Mouse (Mus musculus): Measurements from ENCODE around the gene Nhlrc4. TPM values are rescaled to one million over a fixed set of nuclear protein-coding genes. Genes with fewer than 3 reads are reported as not detected.

Gene Nhlrc4
- total and polyA plus RNA-seq, 2 experiments from 2014 or later: 0.35 to 0.60 TPM

DNA sequence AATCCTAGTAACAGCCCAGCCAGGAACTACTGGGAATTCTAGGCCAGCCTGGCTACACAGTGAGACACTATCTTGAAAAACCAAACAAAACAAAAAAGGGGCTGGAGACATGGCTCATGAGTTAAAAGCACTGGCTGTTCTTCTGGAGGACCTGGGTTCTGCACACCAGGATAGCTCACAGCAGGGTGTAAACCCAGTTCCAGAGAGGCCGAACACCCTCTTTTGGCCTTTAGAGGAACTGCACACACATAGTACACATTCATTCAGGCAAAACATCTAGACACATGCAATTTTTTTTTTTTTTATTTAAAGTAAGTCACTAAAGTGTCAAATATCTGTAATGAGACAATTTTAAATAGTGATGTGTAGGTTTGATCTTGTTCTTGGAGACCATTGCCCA, 44.6 kb downstream of the Nhlrc4 start:
- H3K4me1 ChIP-seq (ENCODE audit: insufficient read depth, low read length): no peaks in the 10 kb centered on the region
- no peak overlapping the region for H3K4me3 ChIP-seq (ENCODE audit: low read depth, low read length)
- no peak overlapping the region for H3K4me2 ChIP-seq (ENCODE audit: low read depth, low read length, poor library complexity, severe bottlenecking)
- DNase-seq (ENCODE audit: low spot score): no peak
- H3K27ac ChIP-seq (ENCODE audit: low read depth, low read length): no peak overlapping the region
- no peaks in the 10 kb centered on the region for H3K9me3 ChIP-seq (ENCODE audit: low read length)
- ATAC-seq (ENCODE audit: low FRiP score): no peak
- no peaks in the 10 kb centered on the region for H3K27me3 ChIP-seq (ENCODE audit: insufficient read depth, low read length)
- peak; percentile 10; the same call in 1 of the 2 replicates for TF ChIP-seq CTCF (IDR thresholded peaks at IDR 0.05)
- H3K9ac ChIP-seq (replicated peaks; ENCODE audit: low read length, poor library complexity, severe bottlenecking): no peak overlapping the region
- 96% methylated on average over 1 of the region's 1 CpGs for WGBS
- no peaks in the 10 kb centered on the region for H3K36me3 ChIP-seq (ENCODE audit: insufficient read depth, low read length)

DNA sequence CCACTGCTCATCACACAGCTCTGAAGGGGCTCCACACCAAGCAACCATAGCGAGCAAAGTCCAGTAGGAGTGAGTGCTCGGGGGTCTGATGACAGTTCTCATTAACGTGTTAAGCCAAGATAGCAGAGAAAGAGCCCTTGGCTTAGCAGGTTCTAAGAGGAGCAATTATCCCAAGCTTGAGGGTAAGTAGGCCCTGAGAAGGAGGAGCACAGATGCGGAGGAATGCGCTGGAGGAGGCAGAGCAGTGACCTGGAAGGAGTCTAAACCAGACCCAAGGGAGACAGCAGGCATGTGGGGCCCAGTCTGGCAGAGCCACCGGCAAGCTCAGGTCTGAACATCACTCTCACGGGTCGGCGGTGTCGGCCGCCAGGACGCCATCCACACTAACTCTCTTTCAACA, 48.9 kb downstream of the Nhlrc4 start:
- no peak overlapping the region for H3K27ac ChIP-seq (ENCODE audit: low read depth, low read length)
- no peak for TF ChIP-seq CTCF (IDR thresholded peaks at IDR 0.05)

DNA sequence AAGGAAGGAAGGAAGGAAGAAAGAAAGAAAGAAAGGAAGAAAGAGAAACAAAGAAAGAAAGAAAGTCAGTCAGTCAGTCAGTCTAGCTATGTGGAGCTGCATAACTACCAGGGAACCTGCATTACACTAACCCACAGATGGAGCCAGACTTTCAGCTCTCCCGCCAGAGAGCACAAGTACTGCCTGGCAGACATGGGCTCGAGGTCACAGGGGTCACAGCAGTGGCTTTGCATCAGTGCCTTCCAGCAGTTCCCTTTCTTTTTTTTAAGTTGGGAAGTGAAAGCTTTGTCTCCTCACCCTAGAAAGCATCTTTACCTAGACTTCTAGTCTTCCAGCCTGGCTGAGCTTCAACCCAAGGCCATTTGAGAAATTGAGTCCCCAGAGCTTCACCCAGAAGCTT, 49.3 kb downstream of the Nhlrc4 start:
- whole genome bisulfite sequencing: 13% methylated on average over 2 of the region's 2 CpGs
- no peaks in the 10 kb centered on the region for H3K27me3 ChIP-seq (ENCODE audit: insufficient read depth, low read length)
- no peaks in the 10 kb centered on the region for H3K36me3 ChIP-seq (ENCODE audit: insufficient read depth, low read length)
- H3K27ac ChIP-seq (ENCODE audit: low read depth, low read length): no peak overlapping the region
- no peak for TF ChIP-seq CTCF (IDR thresholded peaks at IDR 0.05)
- ATAC-seq (ENCODE audit: low FRiP score) (no peak), DNase-seq (ENCODE audit: low spot score) (no peak)
- no peaks in the 10 kb centered on the region for H3K4me1 ChIP-seq (ENCODE audit: insufficient read depth, low read length)
- H3K4me2 ChIP-seq (ENCODE audit: low read depth, low read length, poor library complexity, severe bottlenecking): no peak overlapping the region
- H3K9ac ChIP-seq (replicated peaks; ENCODE audit: low read length, poor library complexity, severe bottlenecking): no peak overlapping the region
- no peaks in the 10 kb centered on the region for H3K9me3 ChIP-seq (ENCODE audit: low read length)
- H3K4me3 ChIP-seq (ENCODE audit: low read depth, low read length): no peak overlapping the region

More for the DNA sequence above, 48.9 kb downstream of the Nhlrc4 start:
- ATAC-seq (ENCODE audit: low FRiP score): no peak
- no peak overlapping the region for H3K4me2 ChIP-seq (ENCODE audit: low read depth, low read length, poor library complexity, severe bottlenecking)
- no peaks in the 10 kb centered on the region for H3K36me3 ChIP-seq (ENCODE audit: insufficient read depth, low read length)
- H3K27me3 ChIP-seq (ENCODE audit: insufficient read depth, low read length): no peaks in the 10 kb centered on the region
- no peaks in the 10 kb centered on the region for H3K4me1 ChIP-seq (ENCODE audit: insufficient read depth, low read length)
- H3K4me3 ChIP-seq (ENCODE audit: low read depth, low read length): no peak overlapping the region
- WGBS: 55% methylated on average over 12 of the region's 12 CpGs
- no peak for DNase-seq (ENCODE audit: low spot score)
- no peak overlapping the region for H3K9ac ChIP-seq (replicated peaks; ENCODE audit: low read length, poor library complexity, severe bottlenecking)
- H3K9me3 ChIP-seq (ENCODE audit: low read length): no peaks in the 10 kb centered on the region

DNA sequence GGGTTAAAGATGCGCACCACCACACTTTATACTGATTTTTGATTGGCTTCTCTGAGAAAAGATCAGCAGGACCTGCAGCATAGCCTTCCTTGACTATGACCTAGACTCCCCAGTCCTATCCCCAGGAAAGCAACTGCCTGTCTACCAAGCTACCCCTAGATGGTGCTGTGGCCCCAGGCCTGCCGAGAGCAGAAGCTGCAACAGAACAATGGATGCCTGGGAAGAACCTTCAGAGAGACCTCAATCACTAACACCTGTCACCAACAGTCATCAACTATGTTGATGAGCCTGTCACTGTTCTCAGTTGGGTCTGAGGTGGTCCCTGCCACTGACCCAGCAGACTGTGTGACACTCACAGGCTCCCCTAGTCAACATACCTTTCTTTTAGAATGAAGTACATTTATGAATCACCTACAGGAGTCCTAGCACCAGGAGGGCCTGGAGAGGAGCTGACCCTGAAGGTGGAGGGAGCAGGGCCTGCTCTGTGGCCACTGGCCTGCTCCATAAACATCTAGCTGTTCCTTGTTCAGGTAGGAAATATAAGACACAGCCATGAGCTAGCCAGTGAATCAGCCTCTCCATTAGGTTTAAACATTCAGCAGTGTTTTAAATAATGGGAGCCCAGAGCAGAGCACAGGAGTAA, 50.7 kb downstream of the Nhlrc4 start:
- no peaks in the 10 kb centered on the region for H3K9me3 ChIP-seq (ENCODE audit: low read length)
- H3K9ac ChIP-seq (replicated peaks; ENCODE audit: low read length, poor library complexity, severe bottlenecking): no peak overlapping the region
- H3K36me3 ChIP-seq (ENCODE audit: insufficient read depth, low read length): no peaks in the 10 kb centered on the region
- no peaks in the 10 kb centered on the region for H3K4me1 ChIP-seq (ENCODE audit: insufficient read depth, low read length)
- peak; percentile 82 for DNase-seq (ENCODE audit: low spot score)
- no peak overlapping the region for H3K4me2 ChIP-seq (ENCODE audit: low read depth, low read length, poor library complexity, severe bottlenecking)
- peak; percentile 72; the same call in 1 of the 2 replicates for ATAC-seq (ENCODE audit: low FRiP score)
- H3K27me3 ChIP-seq (ENCODE audit: insufficient read depth, low read length): no peaks in the 10 kb centered on the region
- H3K4me3 ChIP-seq (ENCODE audit: low read depth, low read length): no peak overlapping the region
- WGBS: 37% methylated on average over 2 of the region's 2 CpGs
- peak; percentile 94 for TF ChIP-seq CTCF (IDR thresholded peaks at IDR 0.05)
- peak overlapping the region; percentile 19; the same call in 1 of the 2 replicates for H3K27ac ChIP-seq (ENCODE audit: low read depth, low read length)

Other genes starting within 250 kb of the Nhlrc4 start
Only the 30 nearest of the 32 such genes appear.
- gene Rpusd1, start 217.3 kb downstream of the Nhlrc4 start, total RNA-seq (2014; rRNA removed): 8.0 and 10.5 TPM in 2 replicates
- 26.7 and 33.3 TPM in 2 replicates for gene Rpusd1, start 217.3 kb downstream of the Nhlrc4 start, polyA plus RNA-seq (2015; fragmentation: Nextera tagmentation; extraction: Ambion mirVana)
- gene Mslnl, start 208.9 kb downstream of the Nhlrc4 start, total RNA-seq (2014; rRNA removed): not detected in 2 replicates
- gene Mslnl, start 208.9 kb downstream of the Nhlrc4 start, polyA plus RNA-seq (2015; fragmentation: Nextera tagmentation; extraction: Ambion mirVana): not detected in 2 replicates
- 0.52 and 1.6 TPM in 2 replicates for gene Msln, start 190.6 kb downstream of the Nhlrc4 start, total RNA-seq (2014; rRNA removed)
- 2.2 and 3.6 TPM in 2 replicates for gene Msln, start 190.6 kb downstream of the Nhlrc4 start, polyA plus RNA-seq (2015; fragmentation: Nextera tagmentation; extraction: Ambion mirVana)
- 25.2 and 27.3 TPM in 2 replicates for gene Narfl, start 171.2 kb downstream of the Nhlrc4 start, total RNA-seq (2014; rRNA removed)
- 25.1 and 27.2 TPM in 2 replicates for gene Narfl, start 171.2 kb downstream of the Nhlrc4 start, polyA plus RNA-seq (2015; fragmentation: Nextera tagmentation; extraction: Ambion mirVana)
- gene Haghl, start 159.3 kb downstream of the Nhlrc4 start, total RNA-seq (2014; rRNA removed): 149 and 156 TPM in 2 replicates
- gene Haghl, start 159.3 kb downstream of the Nhlrc4 start, polyA plus RNA-seq (2015; fragmentation: Nextera tagmentation; extraction: Ambion mirVana): 206 and 228 TPM in 2 replicates
- 0.44 TPM in 1 of 2 replicates, not detected in the other for gene Ccdc78, start 158.4 kb downstream of the Nhlrc4 start, total RNA-seq (2014; rRNA removed)
- gene Ccdc78, start 158.4 kb downstream of the Nhlrc4 start, polyA plus RNA-seq (2015; fragmentation: Nextera tagmentation; extraction: Ambion mirVana): 0.39 and 0.65 TPM in 2 replicates
- gene Fam173a, start 152.1 kb downstream of the Nhlrc4 start, total RNA-seq (2014; rRNA removed): 65.8 and 74.2 TPM in 2 replicates
- 106 and 116 TPM in 2 replicates for gene Fam173a, start 152.1 kb downstream of the Nhlrc4 start, polyA plus RNA-seq (2015; fragmentation: Nextera tagmentation; extraction: Ambion mirVana)
- not detected in 2 replicates for gene AC134908.4, start 149.3 kb downstream of the Nhlrc4 start, total RNA-seq (2014; rRNA removed)
- gene AC134908.4, start 149.3 kb downstream of the Nhlrc4 start, polyA plus RNA-seq (2015; fragmentation: Nextera tagmentation; extraction: Ambion mirVana): 0.89 TPM in 1 of 2 replicates, not detected in the other
- 155 and 236 TPM in 2 replicates for gene Metrn, start 147.8 kb downstream of the Nhlrc4 start, total RNA-seq (2014; rRNA removed)
- 50.0 and 54.3 TPM in 2 replicates for gene Metrn, start 147.8 kb downstream of the Nhlrc4 start, polyA plus RNA-seq (2015; fragmentation: Nextera tagmentation; extraction: Ambion mirVana)
- 140 and 154 TPM in 2 replicates for gene Fbxl16, start 135.9 kb downstream of the Nhlrc4 start, total RNA-seq (2014; rRNA removed)
- 43.1 and 51.7 TPM in 2 replicates for gene Fbxl16, start 135.9 kb downstream of the Nhlrc4 start, polyA plus RNA-seq (2015; fragmentation: Nextera tagmentation; extraction: Ambion mirVana)
- gene Wdr24, start 121.3 kb downstream of the Nhlrc4 start, total RNA-seq (2014; rRNA removed): 33.4 and 37.6 TPM in 2 replicates
- gene Wdr24, start 121.3 kb downstream of the Nhlrc4 start, polyA plus RNA-seq (2015; fragmentation: Nextera tagmentation; extraction: Ambion mirVana): 24.7 and 27.3 TPM in 2 replicates
- gene Jmjd8, start 116.1 kb downstream of the Nhlrc4 start, total RNA-seq (2014; rRNA removed): 39.1 and 46.2 TPM in 2 replicates
- gene Jmjd8, start 116.1 kb downstream of the Nhlrc4 start, polyA plus RNA-seq (2015; fragmentation: Nextera tagmentation; extraction: Ambion mirVana): 43.8 and 45.9 TPM in 2 replicates
- 237 and 248 TPM in 2 replicates for gene Stub1, start 111.6 kb downstream of the Nhlrc4 start, total RNA-seq (2014; rRNA removed)
- 374 and 397 TPM in 2 replicates for gene Stub1, start 111.6 kb downstream of the Nhlrc4 start, polyA plus RNA-seq (2015; fragmentation: Nextera tagmentation; extraction: Ambion mirVana)
- gene Rhbdl1, start 107.7 kb downstream of the Nhlrc4 start, total RNA-seq (2014; rRNA removed): 95.2 and 168 TPM in 2 replicates
- 97.0 and 110 TPM in 2 replicates for gene Rhbdl1, start 107.7 kb downstream of the Nhlrc4 start, polyA plus RNA-seq (2015; fragmentation: Nextera tagmentation; extraction: Ambion mirVana)
- 25.8 and 34.3 TPM in 2 replicates for gene Gm20683, start 103.2 kb downstream of the Nhlrc4 start, total RNA-seq (2014; rRNA removed)
- 11.9 and 14.2 TPM in 2 replicates for gene Gm20683, start 103.2 kb downstream of the Nhlrc4 start, polyA plus RNA-seq (2015; fragmentation: Nextera tagmentation; extraction: Ambion mirVana)
- 49.2 and 70.1 TPM in 2 replicates for gene Rhot2, start 100.1 kb downstream of the Nhlrc4 start, total RNA-seq (2014; rRNA removed)
- 15.4 and 16.2 TPM in 2 replicates for gene Rhot2, start 100.1 kb downstream of the Nhlrc4 start, polyA plus RNA-seq (2015; fragmentation: Nextera tagmentation; extraction: Ambion mirVana)
- 36.2 and 44.3 TPM in 2 replicates for gene Wdr90, start 83.5 kb downstream of the Nhlrc4 start, total RNA-seq (2014; rRNA removed)
- 14.2 and 15.0 TPM in 2 replicates for gene Wdr90, start 83.5 kb downstream of the Nhlrc4 start, polyA plus RNA-seq (2015; fragmentation: Nextera tagmentation; extraction: Ambion mirVana)
- gene Mcrip2, start 76.2 kb downstream of the Nhlrc4 start, total RNA-seq (2014; rRNA removed): 14.6 and 29.9 TPM in 2 replicates
- 39.5 and 45.5 TPM in 2 replicates for gene Mcrip2, start 76.2 kb downstream of the Nhlrc4 start, polyA plus RNA-seq (2015; fragmentation: Nextera tagmentation; extraction: Ambion mirVana)
- gene Mettl26, start 69.9 kb downstream of the Nhlrc4 start, total RNA-seq (2014; rRNA removed): 53.8 and 64.8 TPM in 2 replicates
- gene Mettl26, start 69.9 kb downstream of the Nhlrc4 start, polyA plus RNA-seq (2015; fragmentation: Nextera tagmentation; extraction: Ambion mirVana): 67.3 and 74.0 TPM in 2 replicates
- 0.77 and 1.7 TPM in 2 replicates for gene Wfikkn1, start 64.1 kb downstream of the Nhlrc4 start, total RNA-seq (2014; rRNA removed)
- 0.42 and 0.56 TPM in 2 replicates for gene Wfikkn1, start 64.1 kb downstream of the Nhlrc4 start, polyA plus RNA-seq (2015; fragmentation: Nextera tagmentation; extraction: Ambion mirVana)
- 42.1 and 43.0 TPM in 2 replicates for gene Rab40c, start 25.2 kb downstream of the Nhlrc4 start, total RNA-seq (2014; rRNA removed)
- 36.2 and 38.9 TPM in 2 replicates for gene Rab40c, start 25.2 kb downstream of the Nhlrc4 start, polyA plus RNA-seq (2015; fragmentation: Nextera tagmentation; extraction: Ambion mirVana)
- gene Pigq, start within 50 bp of the Nhlrc4 start, total RNA-seq (2014; rRNA removed): 73.6 and 111 TPM in 2 replicates
- 75.4 and 79.7 TPM in 2 replicates for gene Pigq, start within 50 bp of the Nhlrc4 start, polyA plus RNA-seq (2015; fragmentation: Nextera tagmentation; extraction: Ambion mirVana)
- 2.9 and 4.1 TPM in 2 replicates for gene A930017K11Rik, start 7.6 kb upstream of the Nhlrc4 start, total RNA-seq (2014; rRNA removed)
- 3.2 and 3.7 TPM in 2 replicates for gene A930017K11Rik, start 7.6 kb upstream of the Nhlrc4 start, polyA plus RNA-seq (2015; fragmentation: Nextera tagmentation; extraction: Ambion mirVana)
- 29.7 and 36.8 TPM in 2 replicates for gene Capn15, start 40.8 kb upstream of the Nhlrc4 start, total RNA-seq (2014; rRNA removed)
- gene Capn15, start 40.8 kb upstream of the Nhlrc4 start, polyA plus RNA-seq (2015; fragmentation: Nextera tagmentation; extraction: Ambion mirVana): 14.7 and 20.1 TPM in 2 replicates
- gene Rab11fip3, start 124.6 kb upstream of the Nhlrc4 start, total RNA-seq (2014; rRNA removed): 34.7 and 35.7 TPM in 2 replicates
- 14.8 and 18.3 TPM in 2 replicates for gene Rab11fip3, start 124.6 kb upstream of the Nhlrc4 start, polyA plus RNA-seq (2015; fragmentation: Nextera tagmentation; extraction: Ambion mirVana)
- gene Decr2, start 145.4 kb upstream of the Nhlrc4 start, total RNA-seq (2014; rRNA removed): 38.0 and 41.1 TPM in 2 replicates
- gene Decr2, start 145.4 kb upstream of the Nhlrc4 start, polyA plus RNA-seq (2015; fragmentation: Nextera tagmentation; extraction: Ambion mirVana): 42.3 and 44.4 TPM in 2 replicates
- 6.4 and 7.7 TPM in 2 replicates for gene Nme4, start 150.6 kb upstream of the Nhlrc4 start, total RNA-seq (2014; rRNA removed)
- gene Nme4, start 150.6 kb upstream of the Nhlrc4 start, polyA plus RNA-seq (2015; fragmentation: Nextera tagmentation; extraction: Ambion mirVana): 9.2 and 10.2 TPM in 2 replicates
- 9.0 and 9.5 TPM in 2 replicates for gene Tmem8, start 168.3 kb upstream of the Nhlrc4 start, total RNA-seq (2014; rRNA removed)
- 3.5 TPM in 2 replicates for gene Tmem8, start 168.3 kb upstream of the Nhlrc4 start, polyA plus RNA-seq (2015; fragmentation: Nextera tagmentation; extraction: Ambion mirVana)
- 95.0 and 117 TPM in 2 replicates for gene Mrpl28, start 178.5 kb upstream of the Nhlrc4 start, total RNA-seq (2014; rRNA removed)
- 165 and 179 TPM in 2 replicates for gene Mrpl28, start 178.5 kb upstream of the Nhlrc4 start, polyA plus RNA-seq (2015; fragmentation: Nextera tagmentation; extraction: Ambion mirVana)
- 27.2 and 30.0 TPM in 2 replicates for gene Axin1, start 193.7 kb upstream of the Nhlrc4 start, total RNA-seq (2014; rRNA removed)
- gene Axin1, start 193.7 kb upstream of the Nhlrc4 start, polyA plus RNA-seq (2015; fragmentation: Nextera tagmentation; extraction: Ambion mirVana): 18.5 and 21.0 TPM in 2 replicates

All from midbrain, postnatal 0 days (tissue).